Mouse (Mus musculus): ENCODE data around the gene Ccdc86.

Gene Ccdc86

DNA sequence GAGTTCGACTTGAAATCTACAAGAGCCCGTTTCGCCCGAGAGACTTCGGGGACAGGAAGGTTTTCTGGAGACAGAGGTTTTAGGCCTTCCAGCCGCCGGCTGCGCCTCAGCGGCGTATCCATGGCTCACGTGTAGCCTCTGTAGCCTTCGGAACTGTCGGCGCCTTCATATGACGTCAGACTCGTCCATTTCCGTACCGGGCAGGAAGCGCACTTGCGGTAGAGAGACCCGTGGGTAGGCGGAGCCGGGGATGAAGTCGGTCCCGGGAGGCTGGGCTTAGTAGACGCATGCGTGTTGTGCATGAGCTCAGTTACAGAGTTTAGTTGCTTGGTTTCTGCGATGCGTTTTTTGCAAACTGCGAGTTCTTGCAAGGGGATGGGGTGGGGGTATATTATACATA lies at the start of gene Ccdc86:
Ccdc86 (minus strand) TSS at position 155 of the 400 bp plus-strand sequence.
- peak; percentile 99 for DNase-seq (ENCODE audit: low read depth)

GRCm38 (mm10) chr19:10993150-10993549 lies 44.1 kb upstream of the Ccdc86 start, which contains the start of gene Ms4a15:
Ms4a15 (minus strand) TSS chr19:10993250.
- no peak for DNase-seq (ENCODE audit: low read depth)

DNA sequence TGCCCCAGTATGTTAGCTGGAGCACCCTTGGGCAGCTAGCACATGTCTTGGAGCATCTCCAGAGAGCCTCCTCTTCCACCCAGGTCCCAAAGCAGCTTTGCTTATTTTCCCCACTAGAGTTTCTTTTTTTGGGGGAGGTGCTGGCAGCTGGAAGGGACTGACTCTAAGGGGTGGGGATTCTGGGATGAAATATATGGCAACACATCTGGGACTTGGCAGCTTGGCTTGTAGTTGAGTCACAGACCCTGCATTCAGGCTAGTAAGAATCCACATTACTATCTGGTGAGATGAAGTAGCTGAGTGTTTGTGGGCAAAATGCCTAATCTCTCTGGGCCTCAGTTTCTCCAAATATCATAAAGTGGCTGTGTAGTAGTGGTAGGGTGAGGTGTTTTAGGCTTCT lies 42.8 kb upstream of the Ccdc86 start:
- DNase-seq (ENCODE audit: low read depth), result no peak

DNA sequence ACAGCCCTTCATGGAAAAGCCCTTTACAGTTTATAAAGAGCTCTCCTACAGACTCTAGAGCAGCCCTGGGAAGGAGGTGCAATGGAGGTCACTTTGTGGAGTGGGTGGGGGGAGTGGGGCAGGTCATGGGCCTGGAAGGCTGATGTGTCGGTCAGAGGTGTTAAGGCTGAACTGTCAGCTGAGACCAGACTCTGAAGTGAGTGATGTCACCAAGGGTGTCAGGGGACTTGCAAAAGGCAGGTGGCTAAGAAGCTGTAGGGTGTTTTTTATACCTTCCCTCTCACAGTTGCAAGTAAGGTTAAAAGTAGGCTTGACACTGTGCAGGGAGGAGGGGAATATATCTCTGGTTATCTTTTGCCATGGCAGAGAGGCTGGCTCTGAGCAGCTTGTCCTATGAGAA lies 41.7 kb upstream of the Ccdc86 start:
- DNase-seq (ENCODE audit: low read depth), result no peak

DNA sequence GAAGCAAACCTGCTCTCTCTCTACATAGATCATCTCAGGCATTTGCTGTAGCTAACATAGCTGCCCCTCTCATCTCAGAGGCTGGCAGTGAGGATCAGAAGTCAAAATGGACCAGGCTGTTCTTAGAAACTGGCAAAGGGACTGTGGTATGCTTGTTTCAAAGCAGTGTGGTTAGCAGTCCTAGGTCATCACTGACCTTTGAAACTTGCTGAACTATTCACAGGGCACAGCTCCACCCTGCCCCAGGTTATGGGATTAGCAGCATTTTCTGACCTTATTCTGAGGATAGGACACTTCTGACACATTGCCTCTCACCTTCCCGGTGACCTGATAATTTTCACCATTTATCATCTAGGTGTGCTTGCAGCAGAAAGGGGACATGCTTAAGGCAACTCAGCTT lies 39.5 kb upstream of the Ccdc86 start:
- no peak for DNase-seq (ENCODE audit: low read depth)

GRCm38 (mm10) chr19:10985889-10986288 lies 36.8 kb upstream of the Ccdc86 start:
- peak; percentile 20 for DNase-seq (ENCODE audit: low read depth)

DNA sequence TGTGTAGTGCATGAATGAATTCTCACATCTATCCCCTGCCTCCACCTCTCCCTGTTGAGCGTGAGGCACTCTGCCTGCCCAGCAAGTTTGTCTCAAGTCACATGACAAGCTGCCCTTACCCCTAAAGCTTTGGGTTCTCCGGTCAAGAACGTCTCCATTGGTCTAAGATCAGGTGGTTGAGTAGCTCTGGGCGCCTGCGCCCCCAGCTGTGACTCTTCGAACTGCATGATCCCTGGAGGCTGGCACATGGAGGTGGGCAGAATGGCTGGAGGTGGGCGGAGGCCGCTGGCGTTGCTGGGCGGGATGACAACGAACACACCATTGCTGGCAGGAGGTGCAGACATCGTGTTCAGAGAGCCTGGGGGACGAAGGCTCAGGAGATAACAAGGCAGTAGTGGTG lies 35.5 kb upstream of the Ccdc86 start:
- no peak for DNase-seq (ENCODE audit: low read depth)

GRCm38 (mm10) chr19:10983146-10983545 lies 34.1 kb upstream of the Ccdc86 start:
- DNase-seq (ENCODE audit: low read depth), result peak; percentile 20

DNA sequence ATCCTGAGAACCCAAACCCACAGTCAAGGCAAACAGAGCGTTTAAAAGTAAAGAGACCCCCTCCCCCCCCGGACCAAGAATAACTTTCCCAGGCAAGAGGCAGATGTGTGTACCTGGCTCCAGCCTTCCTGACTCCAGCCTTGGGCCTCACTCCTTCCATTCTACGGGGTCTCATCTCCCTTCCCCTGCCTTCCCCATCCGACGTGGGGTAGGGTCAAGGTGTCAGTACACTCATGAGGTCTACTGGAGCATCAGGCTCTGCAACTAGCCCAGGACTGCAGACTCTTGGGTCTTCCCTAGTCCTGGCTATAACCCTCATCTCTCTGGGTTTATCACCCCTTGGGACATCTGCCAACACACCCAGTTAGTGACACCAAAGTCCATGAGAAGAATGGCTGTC lies 31.1 kb upstream of the Ccdc86 start:
- DNase-seq (ENCODE audit: low read depth), result no peak

DNA sequence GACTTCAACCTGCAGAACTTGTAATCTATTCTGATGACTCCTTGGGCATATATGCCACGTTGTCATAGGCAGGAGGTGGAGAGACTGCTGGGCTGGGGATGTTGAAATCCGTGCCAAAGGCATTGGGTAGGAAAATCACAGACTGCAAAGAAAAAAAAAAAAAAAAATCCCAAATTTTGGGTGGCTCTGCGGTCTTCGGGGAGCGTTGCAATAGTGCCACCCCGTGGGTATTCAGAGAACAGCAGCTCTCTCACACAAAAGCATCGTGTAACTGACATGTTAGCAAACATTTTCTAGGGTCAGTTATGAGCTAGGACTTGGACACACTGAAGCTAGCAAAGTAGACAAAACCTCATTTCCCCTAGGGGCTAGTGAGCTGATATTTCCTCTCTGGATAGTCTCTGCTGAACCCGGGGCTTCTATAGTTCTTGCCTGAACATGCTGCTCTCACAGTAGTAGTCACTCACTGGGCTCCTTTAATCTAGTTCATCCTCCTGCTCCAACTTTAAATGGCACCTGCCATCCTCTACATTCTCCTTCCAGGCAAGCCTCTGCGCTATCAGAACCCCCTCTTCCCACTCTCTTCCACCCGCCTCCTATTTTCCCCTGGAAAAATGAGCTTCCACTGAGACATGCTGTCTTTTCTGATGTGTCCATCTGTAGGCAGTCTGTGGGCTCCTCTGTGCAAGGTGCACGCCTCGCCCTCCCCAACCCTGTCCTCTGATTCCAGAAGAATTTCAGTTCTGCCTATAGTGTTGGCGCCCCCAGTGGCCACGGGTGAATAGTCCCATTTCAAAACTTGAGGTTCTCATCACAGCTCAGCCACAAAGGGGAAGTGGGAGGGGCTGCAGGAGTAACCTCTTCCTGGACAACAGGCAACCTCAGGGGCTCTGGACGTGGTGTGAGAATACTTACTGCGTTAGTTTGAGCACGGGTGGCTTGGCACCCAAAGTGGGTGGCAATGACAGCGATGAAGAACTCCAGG lies 30.4 kb upstream of the Ccdc86 start:
- DNase-seq (ENCODE audit: low read depth), result peak; percentile 95

DNA sequence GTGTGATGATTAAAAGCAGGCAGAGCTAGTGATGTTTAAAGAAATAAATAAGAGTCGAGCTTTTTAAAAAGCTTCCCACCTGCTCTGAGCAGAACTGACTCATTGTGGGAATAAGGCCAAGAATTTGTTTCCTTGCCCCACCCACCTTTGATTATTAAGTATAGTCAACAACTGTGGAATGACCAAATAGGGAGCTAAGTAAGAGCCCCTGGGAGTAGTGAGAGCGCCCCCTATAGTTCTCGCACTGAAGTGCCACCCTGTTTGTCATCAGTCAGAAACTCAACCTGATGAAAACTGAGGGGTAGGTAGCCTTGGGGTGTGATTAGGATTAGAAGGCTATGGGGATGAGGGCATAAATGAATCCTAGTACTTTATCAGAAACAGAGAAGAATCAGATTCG lies 27.3 kb upstream of the Ccdc86 start:
- peak; percentile 55 for DNase-seq (ENCODE audit: low read depth)

DNA sequence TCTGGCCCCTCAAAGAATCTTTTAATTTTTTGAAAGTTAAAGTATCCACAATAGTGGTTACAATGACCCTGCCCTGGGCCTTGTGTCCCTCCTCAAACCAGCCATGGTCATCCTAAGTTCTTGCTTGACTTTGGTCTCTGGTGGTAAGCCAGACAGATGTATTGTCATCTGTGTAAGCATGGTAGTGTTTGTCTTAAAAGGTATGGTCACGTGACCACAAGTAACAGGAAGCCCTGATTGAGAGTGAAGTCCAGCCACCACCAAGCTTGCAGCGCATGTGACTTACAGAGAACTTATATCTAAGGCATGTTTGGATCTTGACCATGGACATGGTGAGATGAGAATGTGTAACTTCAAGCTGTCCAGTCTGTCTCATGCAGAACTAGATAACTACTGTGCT lies 26.1 kb upstream of the Ccdc86 start:
- peak; percentile 8 for DNase-seq (ENCODE audit: low read depth)

- no peak for DNase-seq (ENCODE audit: low read depth)
Measured at GRCm38 (mm10) chr19:10974238-10974865, 25.3 kb upstream of the Ccdc86 start, which contains the start of gene Ms4a10. Ms4a10 (minus strand) TSS chr19:10974670.

DNA sequence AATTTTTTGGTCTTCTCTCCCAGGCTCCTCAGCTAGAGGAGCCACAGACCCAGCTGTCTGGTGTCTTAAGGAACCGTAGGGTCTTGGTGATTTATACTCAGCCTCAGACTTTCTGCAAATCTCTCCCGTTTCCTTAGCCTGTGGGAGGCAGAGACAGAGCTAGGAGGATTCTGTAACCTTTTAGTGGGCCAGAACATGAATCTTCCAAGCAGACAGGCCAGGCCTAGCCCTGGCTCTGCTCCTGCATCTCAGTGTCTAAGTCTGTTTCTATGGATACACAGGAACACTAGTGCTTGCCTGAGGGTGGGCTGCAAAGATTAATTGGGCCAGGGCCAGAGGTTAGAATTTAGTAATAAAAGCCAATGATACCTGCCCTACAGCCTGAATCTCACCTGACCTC lies 24.1 kb upstream of the Ccdc86 start:
- no peak for DNase-seq (ENCODE audit: low read depth)

- no peak for DNase-seq (ENCODE audit: low read depth)
Measured at GRCm38 (mm10) chr19:10972660-10973059, 23.6 kb upstream of the Ccdc86 start.

- peak; percentile 42 for DNase-seq (ENCODE audit: low read depth)
Measured at GRCm38 (mm10) chr19:10970457-10970856, 21.4 kb upstream of the Ccdc86 start.

- no peak for DNase-seq (ENCODE audit: low read depth)
Measured at GRCm38 (mm10) chr19:10968578-10968977, 19.5 kb upstream of the Ccdc86 start.

GRCm38 (mm10) chr19:10965721-10966120 lies 16.7 kb upstream of the Ccdc86 start:
- DNase-seq (ENCODE audit: low read depth), result no peak

GRCm38 (mm10) chr19:10959978-10960346 lies 10.9 kb upstream of the Ccdc86 start:
- DNase-seq (ENCODE audit: low read depth), result no peak

GRCm38 (mm10) chr19:10959085-10959977 lies 10.3 kb upstream of the Ccdc86 start:
- peak; percentile 77 for DNase-seq (ENCODE audit: low read depth)

DNA sequence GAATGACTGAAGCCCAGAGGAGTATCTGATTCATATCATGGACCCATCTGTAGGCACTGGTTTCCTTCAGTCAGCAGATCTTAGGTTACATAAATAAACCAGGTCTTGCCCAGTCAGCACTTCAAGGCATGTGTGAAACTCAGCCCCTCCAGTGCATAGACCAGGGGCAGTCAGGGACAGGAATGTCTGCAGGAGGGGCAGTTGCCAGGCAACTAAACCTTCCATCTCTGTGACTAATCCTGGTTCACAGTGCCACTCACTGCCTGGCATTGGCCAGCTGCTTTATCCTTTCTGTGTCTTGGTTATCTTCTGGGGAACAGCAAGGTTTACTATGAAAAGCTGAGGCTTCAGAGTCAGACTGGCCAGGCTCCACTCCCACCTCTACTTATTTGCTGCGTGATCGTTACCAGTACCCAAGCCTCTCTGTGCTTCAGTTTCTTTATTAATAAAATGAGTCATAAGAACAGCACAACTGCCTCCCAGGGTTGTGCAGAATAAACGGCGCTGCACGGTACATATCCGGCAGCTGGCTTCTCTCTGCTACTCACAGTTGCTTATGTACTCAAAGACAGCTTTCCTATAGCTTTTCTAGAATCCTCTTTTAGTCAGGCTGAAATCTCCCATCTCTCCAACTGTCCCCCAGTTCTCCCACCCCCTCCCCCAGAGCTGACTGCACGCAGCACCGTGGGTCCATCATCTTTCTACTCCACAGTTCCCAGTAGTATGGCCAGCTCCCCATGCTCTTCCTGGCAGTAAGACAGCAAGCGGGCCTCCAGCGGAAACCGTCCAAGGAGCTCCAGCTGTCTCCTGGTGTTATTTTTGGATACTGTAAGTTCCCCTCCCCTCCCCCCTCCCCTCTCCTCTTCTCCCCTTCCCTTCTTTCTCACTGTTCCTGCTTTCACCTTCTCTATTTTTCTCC lies 3.2 kb upstream of the Ccdc86 start:
- no peak for DNase-seq (ENCODE audit: low read depth)

Data from 416B (cell line).